Mouse (Mus musculus) forebrain, embryonic 10.5 days (tissue): Measurements from ENCODE around the gene Abcc3. TPM values are rescaled to one million over a fixed set of nuclear protein-coding genes. Genes with fewer than 3 reads are reported as not detected.
"Not testable (repeated sequence)": the region's sequence is repeated elsewhere in the genome, so short reads cannot be mapped to it uniquely, and the experiment has no call there.

Experiments used
- DNase-seq: peaks from one replicate; pipeline ENCODE4 v3.0.0-alpha.2; 2017; ENCODE audit warnings: low spot score; ENCODE audit errors: extremely low spot score
- H3K27ac ChIP-seq: fragments of 300-500 bp; sonication (generic); 2 replicates; pipeline ENCODE4 v1.5.1; 2016; ENCODE audit warnings: mild to moderate bottlenecking
- H3K27me3 ChIP-seq: fragments of 300-500 bp; sonication (generic); 2 replicates; pipeline ENCODE4 v1.6.1; 2016; ENCODE audit warnings: mild to moderate bottlenecking; ENCODE audit not compliant: poor library complexity, severe bottlenecking
- H3K36me3 ChIP-seq: fragments of 300-500 bp; sonication (generic); replicated peaks from 2 replicates; pipeline ENCODE4 v1.6.1; 2016; ENCODE audit warnings: mild to moderate bottlenecking, moderate library complexity
- H3K4me1 ChIP-seq: fragments of 300-500 bp; sonication (generic); 2 replicates; pipeline ENCODE4 v1.6.1; 2016
- H3K4me3 ChIP-seq: fragments of 300-500 bp; sonication (generic); 2 replicates; pipeline ENCODE4 v1.5.1; 2016; ENCODE audit warnings: mild to moderate bottlenecking, moderate library complexity
- H3K9me3 ChIP-seq: fragments of 300-500 bp; sonication (generic); 2 replicates; pipeline ENCODE4 v1.6.1; 2016; ENCODE audit warnings: mild to moderate bottlenecking, moderate library complexity
- WGBS: fragments of 180-500 bp; shearing (Covaris S2); methylation state at CpG from one replicate; pipeline ENCODE4 v1.1.7; 2016; 5-methylcytosine and 5-hydroxymethylcytosine counted together
- polyA plus RNA-seq: library from polyadenylated mRNA; unstranded; fragments of >200 nt; fragmentation: Nextera tagmentation; extraction: Ambion mirVana; gene quantifications from 2 replicates; pipeline ENCODE4 v1.2.1, GENCODE M21; 2016

Gene Abcc3
- polyA plus RNA-seq, 1 experiment from 2014 or later, result 0.22 TPM

GRCm38 (mm10) chr11:94394107-94394506 is 1.3 kb upstream of the Abcc3 start:
- no peaks in the 10 kb centered on the region for H3K36me3 ChIP-seq
- no peak overlapping the region for H3K4me3 ChIP-seq
- DNase-seq, result no peak
- no peak overlapping the region for H3K27ac ChIP-seq
- no peaks in the 10 kb centered on the region for H3K9me3 ChIP-seq
- H3K27me3 ChIP-seq, result peaks cover 43% of the 10 kb centered on the region
- 88% methylated on average over 7 of the region's 7 CpGs for WGBS
- H3K4me1 ChIP-seq, result peaks cover 7% of the 10 kb centered on the region

GRCm38 (mm10) chr11:94393490-94393889 is 693 bp upstream of the Abcc3 start:
- WGBS, result 88% methylated on average over 4 of the region's 4 CpGs
- H3K4me1 ChIP-seq, H3K4me3 ChIP-seq: not testable (repeated sequence)

GRCm38 (mm10) chr11:94391661-94392060 is 1.1 kb downstream of the Abcc3 start:
- H3K27me3 ChIP-seq, result peaks cover 48% of the 10 kb centered on the region
- WGBS, result 90% methylated on average over 10 of the region's 10 CpGs
- H3K36me3 ChIP-seq, result no peaks in the 10 kb centered on the region
- H3K27ac ChIP-seq, result no peak overlapping the region
- no peak for DNase-seq
- H3K4me3 ChIP-seq, result no peak overlapping the region
- H3K4me1 ChIP-seq, result peaks cover 10% of the 10 kb centered on the region
- no peaks in the 10 kb centered on the region for H3K9me3 ChIP-seq

More at GRCm38 (mm10) chr11:94393490-94393889, 693 bp upstream of the Abcc3 start:
- DNase-seq, H3K27ac ChIP-seq, H3K36me3 ChIP-seq, H3K9me3 ChIP-seq: not testable (repeated sequence)
- peaks cover 43% of the 10 kb centered on the region for H3K27me3 ChIP-seq

GRCm38 (mm10) chr11:94390825-94391224 is 2.0 kb downstream of the Abcc3 start:
- no peak overlapping the region for H3K27ac ChIP-seq
- H3K9me3 ChIP-seq, result no peaks in the 10 kb centered on the region
- peaks cover 18% of the 10 kb centered on the region for H3K4me1 ChIP-seq
- H3K27me3 ChIP-seq, result peaks cover 48% of the 10 kb centered on the region
- no peak overlapping the region for H3K4me3 ChIP-seq
- H3K36me3 ChIP-seq, result no peaks in the 10 kb centered on the region
- DNase-seq, result no peak
- 85% methylated on average over 6 of the region's 6 CpGs for WGBS

GRCm38 (mm10) chr11:94389724-94390396 is 2.9 kb downstream of the Abcc3 start:
- H3K9me3 ChIP-seq, result no peaks in the 10 kb centered on the region
- WGBS, result 77% methylated on average over 6 of the region's 6 CpGs
- H3K27ac ChIP-seq, result no peak overlapping the region
- H3K36me3 ChIP-seq, result no peaks in the 10 kb centered on the region
- H3K27me3 ChIP-seq, result peaks cover 47% of the 10 kb centered on the region
- no peak for DNase-seq
- no peak overlapping the region for H3K4me3 ChIP-seq
- peaks cover 26% of the 10 kb centered on the region for H3K4me1 ChIP-seq

GRCm38 (mm10) chr11:94389021-94389420 is 3.8 kb downstream of the Abcc3 start:
- WGBS, result 86% methylated on average over 4 of the region's 4 CpGs
- no peaks in the 10 kb centered on the region for H3K36me3 ChIP-seq
- H3K4me3 ChIP-seq, result no peak overlapping the region
- no peak overlapping the region for H3K27ac ChIP-seq
- peaks cover 40% of the 10 kb centered on the region for H3K27me3 ChIP-seq
- H3K9me3 ChIP-seq, result no peaks in the 10 kb centered on the region
- DNase-seq, result no peak
- peaks cover 26% of the 10 kb centered on the region for H3K4me1 ChIP-seq

GRCm38 (mm10) chr11:94387756-94388155 is 5.0 kb downstream of the Abcc3 start:
- WGBS, result 78% methylated on average over 4 of the region's 4 CpGs
- no peak overlapping the region for H3K27ac ChIP-seq

GRCm38 (mm10) chr11:94385977-94386771 is 6.6 kb downstream of the Abcc3 start:
- peak overlapping the region; percentile 40; the same call in 1 of the 2 replicates for H3K27ac ChIP-seq
- WGBS, result 47% methylated on average over 12 of the region's 12 CpGs
- H3K4me3 ChIP-seq, result no peak overlapping the region
- H3K36me3 ChIP-seq, result no peaks in the 10 kb centered on the region
- H3K4me1 ChIP-seq, result peaks cover 21% of the 10 kb centered on the region
- no peak for DNase-seq
- no peaks in the 10 kb centered on the region for H3K9me3 ChIP-seq
- peaks cover 13% of the 10 kb centered on the region for H3K27me3 ChIP-seq

More at GRCm38 (mm10) chr11:94387756-94388155, 5.0 kb downstream of the Abcc3 start:
- Histone ChIP-seq H3K27me3 (peaks cover 29% of the 10 kb centered on the region), H3K4me1 (peaks cover 24% of the 10 kb centered on the region), H3K4me3 (no peak overlapping the region), H3K9me3 (no peaks in the 10 kb centered on the region), H3K36me3 (no peaks in the 10 kb centered on the region)
- no peak for DNase-seq

- peaks cover 13% of the 10 kb centered on the region; the same call in 1 of the 2 replicates for H3K4me1 ChIP-seq
- no peaks in the 10 kb centered on the region; the same call in 1 of the 2 replicates for H3K27me3 ChIP-seq
- DNase-seq, result no peak
- no peaks in the 10 kb centered on the region for H3K36me3 ChIP-seq
- no peak overlapping the region for H3K27ac ChIP-seq
- no peaks in the 10 kb centered on the region for H3K9me3 ChIP-seq
- no peak overlapping the region for H3K4me3 ChIP-seq
- 78% methylated on average over 8 of the region's 8 CpGs for WGBS
Observed at GRCm38 (mm10) chr11:94379736-94380135, 13.1 kb downstream of the Abcc3 start.

- 33% methylated on average over 2 of the region's 2 CpGs for WGBS
- Histone ChIP-seq H3K36me3 (no peaks in the 10 kb centered on the region), H3K4me1 (peaks cover 13% of the 10 kb centered on the region; the same call in 1 of the 2 replicates), H3K9me3 (no peaks in the 10 kb centered on the region), H3K4me3 (no peak overlapping the region), H3K27me3 (no peaks in the 10 kb centered on the region; the same call in 1 of the 2 replicates), H3K27ac (no peak overlapping the region)
- no peak for DNase-seq
Observed at GRCm38 (mm10) chr11:94379061-94379460, 13.7 kb downstream of the Abcc3 start.

GRCm38 (mm10) chr11:94374276-94374948 is 18.4 kb downstream of the Abcc3 start:
- 89% methylated on average over 13 of the region's 13 CpGs for WGBS
- DNase-seq, result no peak

GRCm38 (mm10) chr11:94370809-94371208 is 22.0 kb downstream of the Abcc3 start:
- Histone ChIP-seq H3K36me3 (no peaks in the 10 kb centered on the region), H3K9me3 (no peaks in the 10 kb centered on the region), H3K27me3 (peaks cover 9% of the 10 kb centered on the region; the same call in 1 of the 2 replicates), H3K27ac (0 out of 2 replicates have a peak overlapping the region, but pooled peaks have one; percentile 60), H3K4me1 (peaks cover 10% of the 10 kb centered on the region; the same call in 1 of the 2 replicates), H3K4me3 (no peak overlapping the region)
- no peak for DNase-seq
- 59% methylated on average over 5 of the region's 5 CpGs for WGBS

More at GRCm38 (mm10) chr11:94374276-94374948, 18.4 kb downstream of the Abcc3 start:
- H3K9me3 ChIP-seq, result no peaks in the 10 kb centered on the region
- peaks cover 17% of the 10 kb centered on the region for H3K4me1 ChIP-seq
- no peaks in the 10 kb centered on the region for H3K36me3 ChIP-seq
- H3K27me3 ChIP-seq, result peaks cover 9% of the 10 kb centered on the region; the same call in 1 of the 2 replicates
- H3K4me3 ChIP-seq, result no peak overlapping the region
- H3K27ac ChIP-seq, result no peak overlapping the region
